Mouse (Mus musculus) CD8-positive naive resting alpha-beta T cell, adult 57 days (primary cell): ENCODE data around the gene Slc41a1. TPM values are rescaled to one million over a fixed set of nuclear protein-coding genes. Genes with fewer than 3 reads are reported as not detected.

Experiments used
- total RNA-seq: library from RNA; stranded (reverse); gene quantifications from one replicate; pipeline ENCODE4 v1.2.4, GENCODE M21; 2023

Gene Slc41a1
- 40.6 TPM for total RNA-seq

GRCm38 (mm10) chr1:131827207-131827786 lies at the start of gene Slc41a1:
Gene Slc41a1 (plus strand): TSS chr1:131827493.

GRCm38 (mm10) chr1:131797202-131797909 lies 29.9 kb upstream of the Slc41a1 start, which contains the start of gene Pm20d1:
Gene Pm20d1 (plus strand): TSS chr1:131797381.

GRCm38 (mm10) chr1:131867093-131867945 lies 40.0 kb downstream of the Slc41a1 start, which contains the start of gene Rab29:
Gene Rab29 (plus strand): TSS chr1:131867224.

Other genes with a start within 250 kb of the Slc41a1 start
- not detected for gene Avpr1b, start 228.3 kb upstream of the Slc41a1 start, total RNA-seq
- 167 TPM for gene Ctse, start 189.2 kb upstream of the Slc41a1 start, total RNA-seq
- gene Rab7b, start 138.8 kb upstream of the Slc41a1 start, total RNA-seq: 0.67 TPM
- not detected for gene Slc26a9, start 83.5 kb upstream of the Slc41a1 start, total RNA-seq
- not detected for gene Pm20d1, start 30.1 kb upstream of the Slc41a1 start, total RNA-seq
- 19.0 TPM for gene Rab29, start 39.7 kb downstream of the Slc41a1 start, total RNA-seq
- 85.2 TPM for gene Nucks1, start 83.0 kb downstream of the Slc41a1 start, total RNA-seq
- 0.61 TPM for gene Slc45a3, start 135.5 kb downstream of the Slc41a1 start, total RNA-seq
- 320 TPM for gene Elk4, start 180.1 kb downstream of the Slc41a1 start, total RNA-seq
- gene Mfsd4a, start 240.6 kb downstream of the Slc41a1 start, total RNA-seq: 0.43 TPM